Mouse (Mus musculus) neutrophil, adult 59 days (primary cell): ENCODE data around the gene Gm49661. TPM values are rescaled to one million over a fixed set of nuclear protein-coding genes. Genes with fewer than 3 reads are reported as not detected.

Source experiments
- total RNA-seq, 2 experiments: library from RNA; stranded (reverse); gene quantifications; 1 replicate in 1 of 2; 2 replicates in 1 of 2; pipeline ENCODE4 v1.2.4; 2023

Gene Gm49661
- not detected for total RNA-seq

DNA sequence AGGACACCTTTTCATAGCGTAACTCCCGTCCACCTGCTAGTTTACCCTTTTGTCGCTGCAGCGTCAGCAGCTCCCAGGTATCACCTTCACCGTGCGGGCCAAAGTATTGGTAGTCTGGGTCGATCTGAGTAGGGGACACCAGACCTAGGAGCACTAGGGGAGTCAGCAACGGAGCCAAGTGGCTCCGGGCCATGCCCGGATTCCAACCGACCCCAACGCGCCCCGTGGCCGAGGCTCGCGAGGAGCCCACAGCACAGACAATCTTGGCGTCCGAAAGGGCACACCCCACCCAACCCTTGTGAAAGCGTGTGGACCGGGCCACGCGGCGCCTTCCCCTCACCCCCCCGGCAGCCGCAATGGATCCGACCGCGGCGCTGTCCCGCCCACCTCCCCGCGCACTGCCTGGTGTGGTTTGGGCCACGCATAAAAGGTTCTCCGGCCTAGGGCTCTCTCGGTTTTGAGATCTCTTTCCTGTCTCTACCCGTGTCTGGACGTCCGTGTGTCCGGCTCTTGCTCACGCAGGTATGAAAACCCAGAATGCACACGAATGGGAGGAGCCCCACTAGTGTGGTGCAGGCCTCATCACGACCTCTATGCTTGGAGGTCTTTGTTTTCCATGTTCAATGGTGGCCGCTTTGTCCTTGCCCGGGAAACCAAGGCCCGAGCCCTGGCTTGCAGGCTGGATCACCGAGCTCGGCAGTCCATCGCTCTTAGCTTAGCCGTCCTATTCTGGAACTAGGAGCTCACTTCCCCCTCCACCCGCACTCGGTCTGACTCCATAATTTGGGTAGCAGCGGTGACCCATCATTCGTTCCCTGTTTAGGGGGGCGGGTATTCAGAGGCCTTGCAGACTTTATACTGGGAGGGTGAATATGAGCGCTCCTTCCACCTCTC, at the start of gene Gm49661, which contains the start of the genes Prdx2 and Rnaseh2a:
Gm49661 (minus strand) TSS at position 193 of the 894 bp plus-strand sequence.
Prdx2 (plus strand) TSS at position 347 of the 894 bp plus-strand sequence.
Rnaseh2a (minus strand) TSS at position 527 of the 894 bp plus-strand sequence.

GRCm38 (mm10) chr8:85014431-85014830, 45.2 kb upstream of the Gm49661 start, which contains the start of gene Best2:
Gene Best2 (minus strand): TSS chr8:85014531.

DNA sequence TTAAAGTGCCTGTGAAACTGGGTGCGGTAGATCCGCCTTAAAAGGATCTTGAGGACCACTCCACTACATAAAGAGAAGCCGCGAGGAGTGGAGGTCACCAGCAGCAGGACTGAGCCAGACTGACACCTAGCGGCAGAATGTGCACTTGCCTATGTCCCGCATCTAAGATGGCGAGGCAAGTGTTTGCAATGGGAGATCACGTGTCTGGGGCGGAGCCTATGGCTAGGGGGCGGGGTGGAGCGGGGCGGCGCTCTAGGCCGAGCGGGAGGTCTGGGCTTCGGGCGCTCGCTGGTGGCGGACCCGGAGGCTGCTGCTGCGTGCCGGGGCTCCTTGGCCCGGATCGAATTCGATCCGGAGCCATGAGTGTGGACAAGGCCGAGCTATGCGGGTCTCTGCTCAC, 21.1 kb upstream of the Gm49661 start, which contains the start of gene Hook2:
Hook2 (plus strand) TSS at position 255 of the 400 bp plus-strand sequence.

GRCm38 (mm10) chr8:84978248-84978940, 9.2 kb upstream of the Gm49661 start, which contains the start of gene Junb:
Gene Junb (minus strand): TSS chr8:84978718.

DNA sequence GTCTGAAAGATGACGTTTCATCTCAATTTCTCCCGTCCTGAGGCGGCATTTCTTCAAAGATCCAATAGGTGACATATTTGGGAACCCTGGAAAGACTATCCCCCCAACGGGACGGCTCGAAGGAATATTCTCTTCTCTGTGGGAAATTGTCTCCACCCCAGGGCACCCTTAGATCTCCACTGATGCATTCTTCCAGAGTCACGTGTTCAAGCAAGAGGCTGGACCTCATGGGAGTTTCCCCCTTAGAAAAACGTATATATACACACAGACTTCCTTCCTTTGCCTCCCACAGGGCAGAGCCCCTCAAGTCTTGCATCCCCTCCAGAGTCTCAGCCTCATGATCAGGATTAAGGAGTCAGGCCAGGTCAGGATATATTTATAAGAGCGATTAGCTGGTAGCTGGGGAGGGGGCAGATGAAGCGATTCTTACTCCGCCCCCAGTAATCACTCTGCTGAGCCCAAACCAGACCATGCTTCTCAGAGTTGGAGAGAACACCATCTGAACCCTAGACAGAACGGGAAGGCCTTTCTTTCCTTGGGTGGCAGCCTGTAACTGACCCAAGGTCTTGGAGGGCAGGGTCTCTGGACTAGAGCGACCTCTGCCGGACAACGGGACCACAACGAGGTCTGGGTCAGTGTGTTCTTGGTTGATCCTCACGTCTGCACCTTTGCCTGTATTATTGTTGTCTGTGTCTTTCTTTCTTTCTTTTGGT, 22.5 kb downstream of the Gm49661 start, which contains the start of gene Rtbdn:
Rtbdn (plus strand) TSS at position 464 of the 713 bp plus-strand sequence.

GRCm38 (mm10) chr8:84936962-84937546, 32.2 kb downstream of the Gm49661 start, which contains the start of gene Mast1:
Gene Mast1 (minus strand): TSS chr8:84937359.

Other genes with a start within 250 kb of the Gm49661 start
- 10 to 100 TPM in 1 of 2 experiments, 1 to 10 TPM in 1; 7.7 to 11.2 TPM for gene G430095P16Rik, start 246.4 kb downstream of the Gm49661 start, total RNA-seq
- 10 to 100 TPM; 19.5 to 24.7 TPM for gene Nfix, start 169.1 kb downstream of the Gm49661 start, total RNA-seq
- gene Dand5, start 146.6 kb downstream of the Gm49661 start, total RNA-seq = 1 to 10 TPM in 1 of 2 experiments, under 1 TPM in 1; 0.95 to 1.0 TPM
- 1 to 10 TPM; 6.1 to 6.9 TPM for gene Gadd45gip1, start 137.9 kb downstream of the Gm49661 start, total RNA-seq
- 10 to 100 TPM; 38.7 to 39.0 TPM for gene Rad23a, start 128.8 kb downstream of the Gm49661 start, total RNA-seq
- 100 to 1,000 TPM; 286 to 287 TPM for gene Calr, start 122.5 kb downstream of the Gm49661 start, total RNA-seq
- gene Farsa, start 112.4 kb downstream of the Gm49661 start, total RNA-seq = 10 to 100 TPM; 29.4 to 29.6 TPM
- 10 to 100 TPM; 13.6 to 16.0 TPM for gene Syce2, start 97.3 kb downstream of the Gm49661 start, total RNA-seq
- gene Gcdh, start 75.5 kb downstream of the Gm49661 start, total RNA-seq = 1 to 10 TPM; 5.6 TPM
- gene Klf1, start 67.5 kb downstream of the Gm49661 start, total RNA-seq = 10 to 100 TPM in 1 of 2 experiments, 1 to 10 TPM in 1; 6.4 to 17.8 TPM
- gene Dnase2a, start 60.9 kb downstream of the Gm49661 start, total RNA-seq = 10 to 100 TPM; 19.0 to 25.7 TPM
- gene Mast1, start 32.1 kb downstream of the Gm49661 start, total RNA-seq = not detected
- gene Rtbdn, start 22.4 kb downstream of the Gm49661 start, total RNA-seq = not detected
- gene Prdx2, start 154 bp upstream of the Gm49661 start, total RNA-seq = 100 to 1,000 TPM in 1 of 2 experiments, 10 to 100 TPM in 1; 83.7 to 137 TPM
- 10 to 100 TPM; 32.2 to 37.0 TPM for gene Rnaseh2a, start 334 bp upstream of the Gm49661 start, total RNA-seq
- gene Junb, start 9.3 kb upstream of the Gm49661 start, total RNA-seq = 100 to 1,000 TPM; 884 to 937 TPM
- gene Hook2, start 21.2 kb upstream of the Gm49661 start, total RNA-seq = 1 to 10 TPM; 1.0 to 1.2 TPM
- gene Best2, start 45.1 kb upstream of the Gm49661 start, total RNA-seq = not detected
- 10 to 100 TPM; 57.0 to 57.8 TPM for gene Asna1, start 55.8 kb upstream of the Gm49661 start, total RNA-seq
- 100 to 1,000 TPM; 147 to 163 TPM for gene Trir, start 57.4 kb upstream of the Gm49661 start, total RNA-seq
- 10 to 100 TPM; 33.7 to 38.2 TPM for gene Tnpo2, start 67.5 kb upstream of the Gm49661 start, total RNA-seq
- gene Fbxw9, start 90.6 kb upstream of the Gm49661 start, total RNA-seq = 1 to 10 TPM; 4.5 to 5.5 TPM
- not detected for gene Gm5741, start 98.5 kb upstream of the Gm49661 start, total RNA-seq
- 10 to 100 TPM; 35.3 to 45.7 TPM for gene Dhps, start 102.3 kb upstream of the Gm49661 start, total RNA-seq
- 10 to 100 TPM; 34.0 to 35.8 TPM for gene Wdr83os, start 111.3 kb upstream of the Gm49661 start, total RNA-seq
- gene Wdr83, start 111.9 kb upstream of the Gm49661 start, total RNA-seq = 10 to 100 TPM in 1 of 2 experiments, 1 to 10 TPM in 1; 9.7 to 13.2 TPM
- 100 to 1,000 TPM; 307 to 319 TPM for gene Man2b1, start 113.8 kb upstream of the Gm49661 start, total RNA-seq
- not detected for gene Zfp791, start 153.7 kb upstream of the Gm49661 start, total RNA-seq
- gene Cks1brt, start 182.5 kb upstream of the Gm49661 start, total RNA-seq = not detected